Comparison of ENCODE assay signal across 22 mouse cellular contexts in genomic region chr19:42597286-42597685, GRCm38 (mm10).
"Had no signal": no experiment of that assay in that cellular context is flagged by ENCODE, and none has a peak within 500 bp of the region (broad histone marks: within the 10 kb centered on the region; RNA-seq: fewer than 3 reads in every experiment).

No protein-coding gene starts in this region.

- ATAC-seq: hindbrain, embryonic 16.5 days; inflammation-experienced regulatory T-cells, adult 6 months; intestine, embryonic 15.5 days; intestine, postnatal 0 days had no signal

- H3K4me3 ChIP-seq: gastrocnemius, adult 2 months; heart, adult 2 months; heart, embryonic 13.5 days; heart, embryonic 15.5 days; hindbrain, embryonic 10.5 days; hindbrain, embryonic 12.5 days; intestine, embryonic 15.5 days; layer of hippocampus, adult 2 months; left cerebral cortex, adult 2 months; limb, embryonic 10.5 days; limb, embryonic 12.5 days had no signal

- H3K4me1 ChIP-seq: heart, embryonic 15.5 days; hindbrain, embryonic 12.5 days; intestine, embryonic 15.5 days had no signal

- H3K27ac ChIP-seq: gastrocnemius, adult 2 months; heart, adult 2 months; heart, embryonic 13.5 days; heart, embryonic 15.5 days; hindbrain, embryonic 10.5 days; hindbrain, embryonic 12.5 days; hindbrain, embryonic 14.5 days; intestine, embryonic 15.5 days; layer of hippocampus, adult 2 months; left cerebral cortex, adult 2 months; limb, embryonic 10.5 days; limb, embryonic 12.5 days had no signal

- H3K4me2 ChIP-seq: heart, embryonic 13.5 days; heart, embryonic 15.5 days; hindbrain, embryonic 12.5 days; hindbrain, embryonic 14.5 days; intestine, embryonic 15.5 days; limb, embryonic 12.5 days; liver, embryonic 11.5 days had no signal

- H3K36me3 ChIP-seq: heart, embryonic 15.5 days had no signal

- DNase-seq: gastrocnemius, adult 2 months; gastrocnemius, postnatal 10 days; gastrocnemius, postnatal 25 days; heart, adult 2 months; heart, postnatal 4 days; kidney, postnatal 10 days; kidney, postnatal 4 days; liver had no signal

- H3K9me3 ChIP-seq: heart, embryonic 13.5 days; heart, embryonic 15.5 days; hindbrain, embryonic 10.5 days; hindbrain, embryonic 12.5 days; intestine, embryonic 15.5 days; limb, embryonic 10.5 days; limb, embryonic 12.5 days had no signal

- H3K27me3 ChIP-seq: heart, embryonic 13.5 days; heart, embryonic 15.5 days; hindbrain, embryonic 12.5 days; intestine, embryonic 15.5 days; limb, embryonic 12.5 days had no signal

- H3K9ac ChIP-seq: heart, embryonic 13.5 days; heart, embryonic 15.5 days; hindbrain, embryonic 12.5 days; hindbrain, embryonic 14.5 days; intestine, embryonic 15.5 days; limb, embryonic 12.5 days had no signal
